Mouse (Mus musculus) lung, adult 18-20 months (tissue): ENCODE results near the gene Gm8113.
"Not testable (repeated sequence)": the region's sequence is repeated elsewhere in the genome, so short reads cannot be mapped to it uniquely, and the experiment has no call there.

Experiments
- DNase-seq, 2 experiments: peaks; one replicate each; pipeline ENCODE4 v3.0.0; 2022; ENCODE audit warnings: mixed read lengths in 2 of 2

The Gm8113 gene

DNA sequence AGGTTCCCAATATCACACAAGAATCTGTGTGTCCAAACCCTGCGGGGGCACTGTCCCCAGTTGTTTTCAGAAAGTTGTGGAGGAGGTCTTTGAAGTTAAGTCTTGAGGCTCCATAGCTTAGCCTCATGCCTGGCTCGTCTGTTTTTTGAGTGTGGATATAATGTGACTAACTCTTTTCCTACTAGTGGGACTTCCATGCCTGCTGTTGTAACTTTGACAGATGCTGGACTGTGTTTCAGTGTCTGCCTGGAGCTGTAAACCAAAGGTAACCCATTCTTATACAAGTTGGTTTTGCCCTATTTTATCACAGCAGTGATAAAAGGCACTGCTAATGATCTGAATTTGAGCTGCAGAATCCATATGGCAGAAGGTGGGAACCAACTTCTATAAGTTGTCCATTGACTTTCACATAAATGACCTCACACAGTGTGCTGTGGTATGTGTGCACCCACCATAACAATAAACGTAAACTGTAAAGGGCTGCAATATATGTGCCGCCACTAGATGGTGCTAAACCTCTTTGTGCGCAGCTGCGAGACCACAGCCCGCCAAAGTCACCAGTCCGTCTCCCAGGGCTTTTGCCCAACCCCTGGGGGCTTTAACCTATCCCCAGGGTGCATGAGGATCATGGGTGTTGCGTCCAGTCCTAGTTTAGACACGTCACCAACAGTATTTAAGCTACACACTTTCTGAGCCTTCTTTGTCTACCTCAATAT is at the start of gene Gm8113:
Gm8113 (plus strand) TSS at position 703 of the 716 bp plus-strand sequence.
- DNase-seq = peak; percentile 22 to 44

DNA sequence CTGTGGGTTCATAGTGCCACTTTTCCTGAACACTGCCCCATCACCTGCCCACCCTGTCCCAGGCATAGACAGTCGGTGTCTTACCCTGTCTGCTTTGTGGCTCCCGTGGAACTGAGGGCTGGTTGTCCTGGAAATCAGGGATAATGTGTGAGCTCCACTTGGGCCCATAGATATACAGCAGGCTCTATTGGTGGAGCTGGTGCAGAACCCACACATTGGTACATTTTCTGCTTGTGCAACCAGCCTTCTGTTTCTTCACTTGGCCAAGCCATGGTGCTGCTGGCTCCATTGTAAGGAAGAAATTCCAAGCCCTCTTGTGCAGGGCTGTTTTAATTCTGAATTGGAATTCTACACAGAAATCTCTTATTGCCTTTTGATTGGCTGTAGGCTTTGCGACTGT is 49.8 kb upstream of the Gm8113 start, which contains the start of gene Ear1:
Ear1 (minus strand) TSS at position 101 of the 400 bp plus-strand sequence.
- DNase-seq = not testable (repeated sequence)

DNA sequence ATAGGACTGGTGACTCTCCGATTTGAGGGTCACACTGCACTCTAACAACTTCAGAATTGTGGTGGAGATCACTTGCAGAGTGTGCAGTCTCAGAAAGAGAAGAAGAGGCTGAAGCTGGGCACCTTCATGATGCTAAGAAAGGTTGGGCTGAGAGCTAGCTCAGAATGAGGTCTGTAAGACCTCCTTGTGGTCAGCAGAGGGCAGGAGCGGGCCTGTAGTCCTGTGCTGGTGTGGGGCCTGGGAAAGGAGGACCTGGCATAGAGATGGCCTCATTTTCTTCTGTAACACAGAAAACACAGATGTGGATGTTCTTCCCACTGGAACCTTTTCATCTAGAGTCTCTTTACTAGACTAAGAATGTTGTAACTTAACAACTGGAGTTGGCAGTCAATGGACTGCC is 47.4 kb upstream of the Gm8113 start:
- not testable (repeated sequence) for DNase-seq

DNA sequence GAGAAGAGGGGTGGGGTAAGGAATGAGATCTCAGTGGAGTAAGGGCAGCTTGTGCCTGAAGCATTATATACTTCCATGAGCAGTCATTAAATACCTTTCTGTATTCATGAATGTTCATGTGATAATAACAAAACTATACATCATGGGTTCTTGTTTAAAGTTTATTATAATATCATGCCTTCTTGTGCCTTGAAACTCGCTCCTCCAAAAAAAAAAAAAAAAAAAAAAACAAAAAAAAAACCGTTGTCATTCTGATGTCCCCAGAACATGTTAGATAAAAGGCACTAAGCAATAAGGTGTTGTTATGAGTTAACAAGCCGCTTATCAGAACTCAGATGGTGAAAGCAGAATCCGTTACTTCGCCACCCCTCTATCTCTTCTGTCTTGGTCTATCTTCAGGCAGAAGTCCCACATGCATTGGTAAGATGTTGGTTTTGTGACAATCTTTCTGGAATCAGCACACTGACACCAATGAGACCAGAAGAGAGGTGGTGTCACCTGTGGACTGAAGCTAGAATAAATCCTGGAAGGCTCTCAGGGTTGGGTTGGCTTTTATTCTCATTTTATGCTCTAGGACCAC is 45.1 kb upstream of the Gm8113 start:
- not testable (repeated sequence) for DNase-seq

DNA sequence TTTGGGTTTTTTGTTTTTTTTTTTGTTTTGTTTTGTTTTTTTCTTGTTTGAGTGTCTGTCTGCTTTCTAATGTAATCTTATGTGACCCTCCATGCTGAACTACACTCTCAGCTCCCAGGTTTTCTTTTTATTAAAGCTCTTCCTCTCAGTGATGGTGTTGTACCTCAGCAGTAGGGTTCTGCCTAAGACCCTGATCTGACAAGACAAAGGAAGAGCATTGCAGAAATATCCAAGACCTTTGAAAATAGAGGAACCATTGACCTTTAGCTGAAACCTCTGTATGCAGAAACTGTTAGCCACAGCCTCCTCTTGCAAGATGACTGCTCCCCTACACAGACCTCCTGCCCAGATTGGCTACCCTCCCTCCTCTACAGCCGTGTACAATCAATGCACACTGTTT is 39.0 kb upstream of the Gm8113 start:
- DNase-seq = not testable (repeated sequence)

DNA sequence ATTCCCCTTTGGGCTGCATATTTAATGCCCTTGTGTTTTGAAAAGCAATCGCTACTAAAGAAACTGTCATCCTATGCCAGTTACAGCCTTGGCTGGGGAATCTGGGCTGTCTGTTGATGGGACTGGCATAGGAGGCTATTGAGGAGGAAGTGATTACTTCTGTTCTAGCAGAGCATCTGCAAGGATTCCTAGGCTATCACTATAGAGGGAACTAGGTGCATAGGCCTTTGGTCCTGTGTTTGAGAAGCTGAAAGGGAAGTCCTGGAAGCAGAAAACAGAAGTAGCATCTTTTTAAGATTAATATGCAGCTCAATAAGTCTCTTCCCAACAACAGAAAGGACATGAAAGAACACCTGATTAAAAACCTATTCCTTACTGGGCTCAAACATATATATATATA is 33.9 kb upstream of the Gm8113 start:
- DNase-seq = not testable (repeated sequence)

DNA sequence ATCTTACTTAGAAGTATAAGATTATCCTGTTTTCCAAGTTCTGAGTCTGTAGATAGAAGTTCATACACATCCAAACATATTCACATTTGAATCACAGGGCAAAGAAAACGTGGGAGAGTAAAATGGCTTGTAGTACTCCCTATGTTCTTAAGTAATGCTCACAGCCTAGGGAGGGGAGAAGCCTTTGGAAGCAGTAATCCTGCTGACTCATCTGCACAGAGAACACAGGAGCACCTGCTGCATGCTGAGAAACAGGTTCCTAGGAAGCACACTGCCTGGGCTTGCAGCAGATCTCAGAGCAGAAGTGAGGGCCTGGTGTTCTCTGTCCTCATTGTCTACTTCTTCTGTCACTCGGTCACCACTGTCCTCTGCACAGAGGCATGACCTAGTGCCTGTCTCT is 29.8 kb upstream of the Gm8113 start:
- DNase-seq = not testable (repeated sequence)

DNA sequence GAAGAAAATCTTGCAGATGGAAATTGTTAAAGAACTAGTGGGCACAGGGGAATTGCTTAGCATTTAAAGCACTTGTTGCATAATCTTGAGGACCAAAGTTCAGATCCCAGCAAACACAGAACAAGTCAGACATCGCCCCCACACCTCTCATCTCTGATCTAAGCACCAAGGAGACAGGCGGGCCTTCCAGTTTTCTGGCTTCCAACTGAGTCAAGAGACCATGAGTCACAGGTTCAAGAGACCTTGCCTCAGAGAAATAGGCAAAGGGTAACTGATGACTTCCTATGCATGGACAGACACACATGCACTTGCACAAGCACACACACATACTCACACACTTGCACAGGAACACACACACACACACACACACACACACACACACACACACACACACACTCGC is 26.6 kb upstream of the Gm8113 start:
- DNase-seq = peak in 1 of 2 experiments; percentile 3

DNA sequence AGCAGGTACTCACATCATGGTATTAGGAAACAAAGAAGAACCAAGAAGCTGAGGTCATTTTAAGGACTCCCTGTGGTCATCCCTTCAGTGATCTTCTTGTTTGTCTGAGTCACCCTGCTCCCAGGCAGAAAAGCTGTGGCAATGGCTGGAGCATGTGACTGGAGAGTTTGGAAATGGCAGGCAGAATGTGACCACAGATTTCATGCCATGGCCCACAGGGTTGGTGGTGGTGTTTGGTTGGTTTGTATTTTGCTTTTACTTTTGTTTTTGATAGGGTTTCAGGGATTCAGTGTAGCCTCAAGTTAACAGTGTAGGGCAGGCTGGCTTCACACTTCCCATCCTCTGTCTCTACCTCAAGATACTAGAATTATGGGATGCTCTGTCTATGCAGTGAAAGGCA is 7.0 kb upstream of the Gm8113 start:
- DNase-seq = peak; percentile 8

DNA sequence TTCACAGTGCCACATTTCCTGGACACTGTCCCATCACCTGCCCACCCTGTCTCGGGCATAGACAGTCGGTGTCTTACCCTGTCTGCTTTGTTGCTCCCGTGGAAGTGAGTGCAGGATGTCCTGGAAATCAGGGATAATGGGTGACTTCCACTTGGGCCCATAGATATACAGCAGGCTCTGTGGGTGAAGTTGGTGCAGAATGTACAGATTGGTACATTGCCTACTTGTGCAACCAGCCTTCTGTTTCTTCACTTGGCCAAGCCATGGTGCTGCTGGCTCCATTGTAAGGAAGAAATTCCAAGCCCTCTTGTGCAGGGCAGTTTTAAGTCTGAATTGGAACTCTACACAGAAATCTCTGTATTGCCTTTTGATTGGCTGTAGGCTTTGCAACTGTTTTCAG is 1.7 kb upstream of the Gm8113 start, which contains the start of gene Ear10:
Ear10 (minus strand) TSS at position 101 of the 400 bp plus-strand sequence.
- not testable (repeated sequence) for DNase-seq

DNA sequence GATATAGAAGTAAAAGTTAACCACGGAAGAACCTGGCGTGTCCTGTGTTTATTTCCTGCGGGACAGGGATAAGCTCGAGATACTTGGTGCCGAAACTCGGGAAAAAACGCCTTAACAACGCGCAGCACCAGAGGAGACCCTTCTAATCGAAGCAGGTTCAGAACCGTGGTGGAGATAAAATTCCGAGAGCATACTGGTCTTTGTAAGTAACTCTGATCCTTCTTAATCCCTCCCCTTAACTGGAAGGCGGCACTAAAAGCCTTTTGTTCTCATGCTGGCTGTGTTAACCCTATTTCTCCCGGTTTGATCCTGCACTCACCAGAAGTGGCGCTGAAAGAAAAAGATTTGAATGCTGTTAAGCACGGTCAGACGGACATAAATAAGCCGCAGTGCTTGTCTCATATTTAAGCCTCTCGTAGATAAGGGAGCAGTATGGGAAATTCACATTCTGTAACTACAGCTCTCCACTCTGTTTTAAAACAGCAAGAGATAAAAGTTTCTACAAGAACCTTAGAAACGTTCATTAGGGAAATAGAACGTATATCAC is 287 bp downstream of the Gm8113 start:
- DNase-seq = not testable (repeated sequence)

DNA sequence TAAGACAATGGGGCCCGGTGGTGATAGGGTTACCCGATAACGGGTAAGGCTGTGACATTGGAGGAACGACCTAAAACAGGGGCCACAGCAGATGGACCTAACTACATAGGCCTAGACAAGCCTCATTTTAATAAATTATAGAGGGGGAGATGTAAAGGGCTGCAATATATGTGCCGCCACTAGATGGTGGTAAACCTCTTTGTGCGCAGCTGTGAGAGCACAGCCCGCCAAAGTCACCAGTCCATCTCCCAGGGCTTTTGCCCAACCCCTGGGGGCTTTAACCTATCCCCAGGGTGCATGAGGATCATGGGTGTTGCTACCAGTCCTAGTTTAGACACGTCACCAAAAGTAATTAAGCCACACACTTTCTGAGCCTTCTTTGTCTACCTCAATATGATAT is 7.8 kb downstream of the Gm8113 start:
- peak; percentile 5 to 7 for DNase-seq

DNA sequence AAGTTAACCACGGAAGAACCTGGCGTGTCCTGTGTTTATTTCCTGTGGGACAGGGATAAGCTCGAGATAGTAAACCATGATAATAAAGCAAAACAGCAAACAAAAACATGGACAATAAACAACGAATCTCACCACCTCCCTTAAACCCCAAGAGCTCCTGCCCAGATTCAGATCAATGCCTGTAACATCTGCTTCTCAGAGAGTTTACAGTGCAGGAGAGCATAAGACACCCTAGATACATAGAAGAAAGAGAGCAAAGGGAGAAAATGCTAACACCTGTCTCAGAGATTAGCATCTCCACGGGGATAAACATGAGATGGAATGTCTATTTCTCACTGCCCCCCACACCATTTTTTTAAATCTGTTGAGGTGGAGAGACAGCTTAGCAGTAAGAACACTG is 8.2 kb downstream of the Gm8113 start:
- DNase-seq = not testable (repeated sequence)

DNA sequence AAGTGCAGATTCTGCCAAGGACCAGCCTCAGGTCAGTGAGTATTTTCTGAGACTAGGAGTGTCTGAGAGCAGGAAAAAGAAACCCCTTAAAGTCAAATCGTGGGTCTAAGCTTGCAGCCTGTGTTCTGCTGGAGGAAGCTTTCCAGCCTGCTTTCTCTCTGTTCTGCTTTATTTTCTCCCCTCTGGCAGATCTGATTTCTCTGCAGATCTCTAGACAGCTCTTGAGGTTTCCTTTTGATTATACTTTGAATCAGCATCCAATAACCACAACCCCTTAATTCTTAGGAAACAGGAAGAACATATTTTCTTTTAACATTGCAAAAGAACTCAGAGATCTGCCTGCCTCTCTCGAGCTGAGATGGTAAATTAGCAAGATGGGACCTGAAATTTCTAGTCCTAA is 28.2 kb downstream of the Gm8113 start:
- DNase-seq = not testable (repeated sequence)

DNA sequence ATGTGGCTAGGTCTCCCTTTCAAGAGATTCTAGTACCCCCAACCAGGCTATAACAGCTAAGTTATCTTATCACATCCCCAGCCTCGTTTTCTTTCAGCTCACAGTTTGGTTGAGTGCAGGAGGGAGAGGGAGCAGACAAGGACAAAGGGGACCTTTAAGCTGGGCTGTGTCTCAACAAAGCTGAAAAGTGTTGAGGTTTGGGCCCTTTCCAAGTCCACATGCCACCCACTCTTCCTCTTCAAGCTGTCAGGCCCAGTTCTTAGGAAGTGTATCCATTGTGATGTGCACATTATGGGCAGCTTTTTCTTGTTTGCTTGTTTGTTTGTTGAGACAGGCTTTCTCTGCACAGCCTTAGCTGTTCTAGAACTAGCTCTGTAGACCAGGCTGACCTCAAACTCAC is 29.9 kb downstream of the Gm8113 start:
- DNase-seq = not testable (repeated sequence)

DNA sequence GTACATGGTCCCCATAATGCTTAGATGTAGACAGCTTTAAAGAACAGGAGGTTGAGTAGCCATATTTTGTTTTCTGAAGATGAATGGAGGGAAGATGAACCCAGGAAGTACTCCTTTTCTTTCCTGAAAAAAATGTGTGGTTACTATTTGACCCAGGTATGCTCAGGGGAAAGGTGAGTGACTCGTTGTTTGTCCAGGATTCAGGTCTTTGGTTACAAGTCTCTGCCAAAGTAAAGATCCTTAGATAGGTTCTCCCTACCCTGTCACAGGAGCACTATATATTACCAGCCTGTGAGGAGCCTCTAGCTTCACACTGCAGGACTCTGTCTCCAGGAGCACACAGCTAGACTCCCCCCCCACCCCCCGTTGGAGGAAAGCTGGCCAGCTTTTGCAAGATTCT is 31.6 kb downstream of the Gm8113 start, which contains the start of gene Ang5:
Ang5 (plus strand) TSS at position 301 of the 400 bp plus-strand sequence.
- DNase-seq = not testable (repeated sequence)
